20 mouse cellular contexts compared by ENCODE assay signal in the genomic region with DNA sequence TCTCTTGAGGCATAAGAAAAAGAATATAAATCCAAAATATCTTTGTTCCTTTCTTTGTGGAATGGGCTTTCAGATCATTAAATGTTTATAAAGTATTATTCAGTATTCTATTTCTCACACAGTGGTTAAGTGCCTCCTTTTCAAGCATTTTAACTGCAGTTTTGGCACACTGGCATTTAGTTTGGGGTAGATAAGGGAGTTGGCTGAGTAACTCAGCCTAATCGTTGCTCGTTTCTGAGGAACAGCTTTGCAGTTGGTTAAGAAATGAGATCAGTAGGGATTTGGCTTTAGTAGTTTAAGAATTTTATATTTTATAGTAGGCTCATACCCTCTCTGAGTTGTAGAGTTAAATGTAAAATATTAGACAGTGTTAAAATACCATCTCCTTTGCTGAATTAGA.
DNase-seq lines count a peak whose midpoint lies in the region; ATAC-seq and TF ChIP-seq lines count a peak whose summit lies in the region.
"Had no signal": no experiment of that assay in that cellular context is flagged by ENCODE, and none has a peak within 500 bp of the region (broad histone marks: within the 10 kb centered on the region; RNA-seq: fewer than 3 reads in every experiment).

No protein-coding gene starts in this region.

- intact Hi-C loops in left cerebral cortex, adult 2 months (cut with DNase I), result no loop called here
- intact Hi-C loops in left cerebral cortex, postnatal 14 days (cut with DNase I), result loop anchor here (5.0 kb wide), 1 partner anchor 95 kb away; a partner anchor contains a TSS

- no peaks in the 10 kb centered on the region for H3K79me2 ChIP-seq in MEL (ENCODE audit: control insufficient read depth, insufficient read depth, low read length, poor library complexity)

- WGBS in thymus, adult 2 months, result 91% methylated on average over 2 of the region's 2 CpGs

- TF ChIP-seq POLR2A in MEL (IDR thresholded peaks at IDR 0.05; ENCODE audit: control insufficient read depth in 1 of 2, insufficient read depth in 1 of 2, low read depth in 1 of 2, low read length in 2 of 2, poor library complexity in 1 of 2), result no peak
- no peak for TF ChIP-seq POLR2A in thymus, adult 2 months (IDR thresholded peaks at IDR 0.05; ENCODE audit: control insufficient read depth, extremely low read depth, insufficient read depth, low read length, poor library complexity)

- ATAC-seq in megakaryocyte progenitor cell, adult 5-6 weeks (replicated peaks; ENCODE audit: poor library complexity), result peak; percentile 63
- ATAC-seq: activated CD4-positive, CD25-positive, alpha-beta regulatory T cell, adult 4 months; forebrain, embryonic 13.5 days; forebrain, embryonic 15.5 days; Patski had no signal

- H3K9ac ChIP-seq in MEL (ENCODE audit: control insufficient read depth, low read depth, low read length, poor library complexity, severe bottlenecking), result no peak overlapping the region
- H3K9ac ChIP-seq: embryonic facial prominence, embryonic 12.5 days; forebrain, embryonic 13.5 days; forebrain, embryonic 15.5 days had no signal

- no peak for DNase-seq in left cerebral cortex, adult 2 months (ENCODE audit: extremely low spot score in 1 of 2, low spot score in 2 of 2)
- no peak for DNase-seq in left cerebral cortex, postnatal 14 days (ENCODE audit: low spot score in 2 of 2)
- peak; percentile 53 for DNase-seq in MEL (ENCODE audit: low read depth, low spot score)
- no peak for DNase-seq in thymus, adult 2 months
- DNase-seq in kidney, postnatal 25 days, result no peak
- DNase-seq: adrenal gland, adult 8-10 months; adrenal gland, postnatal 14 days; adrenal gland, postnatal 36 days; cerebellum, adult 11-12 months; cerebellum, adult 2 months; cerebellum, adult 9-10 months; cerebellum, postnatal 10 days; cerebellum, postnatal 25 days had no signal

- H3K27me3 ChIP-seq in MEL (ENCODE audit: control insufficient read depth in 1 of 2, insufficient read depth in 2 of 2, low read length in 2 of 2), result no peaks in the 10 kb centered on the region
- no peaks in the 10 kb centered on the region for H3K27me3 ChIP-seq in thymus, adult 2 months (ENCODE audit: control insufficient read depth, insufficient read depth, low read length)
- H3K27me3 ChIP-seq: embryonic facial prominence, embryonic 12.5 days; forebrain, embryonic 13.5 days; forebrain, embryonic 15.5 days; Patski had no signal

- H3K4me3 ChIP-seq in left cerebral cortex, adult 2 months, result no peak overlapping the region
- no peak overlapping the region for H3K4me3 ChIP-seq in MEL (ENCODE audit: control insufficient read depth in 1 of 2, insufficient read depth in 1 of 2, low read depth in 2 of 2, low read length in 2 of 2)
- no peak overlapping the region for H3K4me3 ChIP-seq in thymus, adult 2 months (ENCODE audit: control insufficient read depth, insufficient read depth, low read length)
- H3K4me3 ChIP-seq: embryonic facial prominence, embryonic 10.5 days; embryonic facial prominence, embryonic 12.5 days; forebrain, embryonic 13.5 days; forebrain, embryonic 15.5 days had no signal

- TF ChIP-seq CTCF in left cerebral cortex, adult 2 months (IDR thresholded peaks at IDR 0.05), result no peak
- TF ChIP-seq CTCF in MEL (IDR thresholded peaks at IDR 0.05 in 2 of 3, conservative IDR thresholded peaks at IDR 0.05 in 1 of 3; ENCODE audit: control insufficient read depth in 1 of 3, insufficient read depth in 1 of 3, low read depth in 2 of 3, low read length in 3 of 3, poor library complexity in 1 of 3, severe bottlenecking in 1 of 3), result no peak
- TF ChIP-seq CTCF in thymus, adult 2 months (IDR thresholded peaks at IDR 0.05; ENCODE audit: borderline replicate concordance, control insufficient read depth, extremely low read depth, insufficient read depth, low read length, poor library complexity), result no peak

- peaks cover 3 to 18% of the 10 kb centered on the region in 2 experiments for H3K4me1 ChIP-seq in MEL (ENCODE audit: control insufficient read depth in 1 of 2, insufficient read depth in 2 of 2, low read length in 2 of 2)
- no peaks in the 10 kb centered on the region for H3K4me1 ChIP-seq in thymus, adult 2 months (replicated peaks; ENCODE audit: control insufficient read depth, insufficient read depth, low read length)
- H3K4me1 ChIP-seq: embryonic facial prominence, embryonic 10.5 days; embryonic facial prominence, embryonic 12.5 days; forebrain, embryonic 13.5 days; forebrain, embryonic 15.5 days had no signal

- no peak for TF ChIP-seq RAD21 in MEL (IDR thresholded peaks at IDR 0.05; ENCODE audit: low read depth, low read length)

- H3K36me3 ChIP-seq in MEL (ENCODE audit: control insufficient read depth in 1 of 2, insufficient read depth in 2 of 2, low read length in 2 of 2), result peaks cover 0 to 5% of the 10 kb centered on the region in 2 experiments; a peak in 2 of 4 replicates
- no peaks in the 10 kb centered on the region for H3K36me3 ChIP-seq in thymus, adult 2 months (ENCODE audit: control insufficient read depth, insufficient read depth, low read length)
- H3K36me3 ChIP-seq: forebrain, embryonic 15.5 days had no signal

- peak overlapping the region; percentile 75 for H3K27ac ChIP-seq in left cerebral cortex, adult 2 months
- H3K27ac ChIP-seq in MEL (ENCODE audit: control insufficient read depth, low read depth, low read length), result no peak overlapping the region
- H3K27ac ChIP-seq in thymus, adult 2 months (ENCODE audit: control insufficient read depth, insufficient read depth, low read length), result no peak overlapping the region
- H3K27ac ChIP-seq: embryonic facial prominence, embryonic 10.5 days; embryonic facial prominence, embryonic 12.5 days; forebrain, embryonic 13.5 days; forebrain, embryonic 15.5 days had no signal

- peak; percentile 62 to 65 for TF ChIP-seq EP300 in MEL (IDR thresholded peaks at IDR 0.05; ENCODE audit: low read depth in 1 of 2, low read length in 2 of 2)

- no peaks in the 10 kb centered on the region for H3K9me3 ChIP-seq in MEL (replicated peaks; ENCODE audit: insufficient read depth, low read length)
- H3K9me3 ChIP-seq: embryonic facial prominence, embryonic 10.5 days; embryonic facial prominence, embryonic 12.5 days; forebrain, embryonic 13.5 days; forebrain, embryonic 15.5 days had no signal

TF ChIP-seq in MEL, 35 proteins besides CTCF, POLR2A, EP300 and RAD21:
- 0 out of 2 replicates have a peak, but pooled peaks have one; percentile 32 for TF ChIP-seq ETS1 (IDR thresholded peaks at IDR 0.05; ENCODE audit: low read depth, low read length)
- no peak for TF ChIP-seq CHD2 (IDR thresholded peaks at IDR 0.05; ENCODE audit: low read length)
- no peak for TF ChIP-seq POLR2AphosphoS5 (IDR thresholded peaks at IDR 0.05; ENCODE audit: borderline replicate concordance, low read depth, low read length)
- peak; percentile 45; the same call in 1 of the 2 replicates for TF ChIP-seq RCOR1 (IDR thresholded peaks at IDR 0.05; ENCODE audit: low read depth, low read length)
- no peak for TF ChIP-seq MAFK (IDR thresholded peaks at IDR 0.05; ENCODE audit: borderline replicate concordance, low read depth, low read length)
- TF ChIP-seq CHD1 (IDR thresholded peaks at IDR 0.05; ENCODE audit: low read depth, low read length), result no peak
- TF ChIP-seq USF1 (IDR thresholded peaks at IDR 0.05; ENCODE audit: low read depth, low read length), result no peak
- no peak for TF ChIP-seq JUND (IDR thresholded peaks at IDR 0.05; ENCODE audit: low read depth, low read length)
- TF ChIP-seq ELF1 (IDR thresholded peaks at IDR 0.05; ENCODE audit: low read depth, low read length), result no peak
- TF ChIP-seq MYC (IDR thresholded peaks at IDR 0.05; ENCODE audit: low read depth, low read length), result no peak
- TF ChIP-seq MXI1 (IDR thresholded peaks at IDR 0.05; ENCODE audit: low read depth, low read length), result no peak
- TF ChIP-seq GATA1 (IDR thresholded peaks at IDR 0.05; ENCODE audit: low read depth, low read length), result peak; percentile 76
- TF ChIP-seq MAZ (IDR thresholded peaks at IDR 0.05; ENCODE audit: low read depth, low read length), result no peak
TF ChIP-seq in MEL: peak in this region for 3.
